ENCODE assay signal across 9 mouse cellular contexts in genomic region chr15:8663348-8664099, GRCm38 (mm10). TPM values are rescaled to one million over a fixed set of nuclear protein-coding genes. Genes with fewer than 3 reads are reported as not detected.
DNase-seq lines count a peak whose midpoint lies in the region; ATAC-seq and TF ChIP-seq lines count a peak whose summit lies in the region.
"Had no signal": no experiment of that assay in that cellular context is flagged by ENCODE, and none has a peak within 500 bp of the region (broad histone marks: within the 10 kb centered on the region; RNA-seq: fewer than 3 reads in every experiment).

No protein-coding gene starts in this region.

- TF ChIP-seq CTCF in intestine, postnatal 0 days (IDR thresholded peaks at IDR 0.05; ENCODE audit: low read depth): peak; percentile 29; the same call in 1 of the 2 replicates

- H3K4me3 ChIP-seq in intestine, postnatal 0 days (ENCODE audit: low read depth, low read length): no peak overlapping the region
- H3K4me3 ChIP-seq in intestine, embryonic 15.5 days (replicated peaks): no peak overlapping the region

- no peaks in the 10 kb centered on the region for H3K4me1 ChIP-seq in intestine, postnatal 0 days (replicated peaks; ENCODE audit: control insufficient read depth, insufficient read depth, low read length)
- 0 out of 2 replicates have a peak, but pooled peaks cover 2% of the 10 kb centered on the region for H3K4me1 ChIP-seq in intestine, embryonic 15.5 days (replicated peaks)

- peak; percentile 44 to 49 for DNase-seq in frontal cortex, postnatal 14 days (ENCODE audit: low spot score in 2 of 2)
- DNase-seq in heart, postnatal 4 days: peak; percentile 61
- DNase-seq in left cerebral cortex, postnatal 4 days: peak; percentile 73
- DNase-seq in retina, postnatal 1 day: peak; percentile 36

- ATAC-seq in intestine, postnatal 0 days: no peak
- no peak for ATAC-seq in intestine, embryonic 15.5 days
- ATAC-seq in cerebellum, adult (ENCODE audit: insufficient number of reproducible peaks, low FRiP score, low TSS enrichment): peak; percentile 8; the same call in 1 of the 2 replicates
- ATAC-seq in erythroid progenitor cell, adult 5-6 weeks (replicated peaks; ENCODE audit: low FRiP score, poor library complexity, severe bottlenecking): no peak

- WGBS in intestine, postnatal 0 days: 63% methylated on average over 17 of the region's 17 CpGs
- 71% methylated on average over 17 of the region's 17 CpGs for WGBS in intestine, embryonic 15.5 days

- H3K36me3 ChIP-seq in intestine, postnatal 0 days (ENCODE audit: control insufficient read depth, insufficient read depth): no peaks in the 10 kb centered on the region
- H3K36me3 ChIP-seq in intestine, embryonic 15.5 days: no peaks in the 10 kb centered on the region

- H3K27ac ChIP-seq in intestine, postnatal 0 days (ENCODE audit: low read depth, low read length): no peak overlapping the region
- no peak overlapping the region for H3K27ac ChIP-seq in intestine, embryonic 15.5 days

- intact Hi-C loops in left cerebral cortex, postnatal 4 days (cut with DNase I): no loop called here

- H3K9me3 ChIP-seq in intestine, postnatal 0 days (ENCODE audit: control insufficient read depth): no peaks in the 10 kb centered on the region
- no peaks in the 10 kb centered on the region for H3K9me3 ChIP-seq in intestine, embryonic 15.5 days

- no peak overlapping the region for H3K4me2 ChIP-seq in intestine, postnatal 0 days (replicated peaks; ENCODE audit: low read depth)
- H3K4me2 ChIP-seq in intestine, embryonic 15.5 days (replicated peaks): no peak overlapping the region

- H3K27me3 ChIP-seq in intestine, postnatal 0 days (replicated peaks; ENCODE audit: control insufficient read depth, insufficient read depth, low read length): no peaks in the 10 kb centered on the region
- H3K27me3 ChIP-seq in intestine, embryonic 15.5 days (replicated peaks): no peaks in the 10 kb centered on the region

- no peak overlapping the region for H3K9ac ChIP-seq in intestine, postnatal 0 days (ENCODE audit: low read depth, low read length)
- H3K9ac ChIP-seq in intestine, embryonic 15.5 days: no peak overlapping the region

RNA-seq across cellular contexts. Expression of gene Slc1a3, which starts 47.0 kb away (rescaled TPM):
- 0.50 and 0.53 TPM in 2 replicates for polyA plus RNA-seq in intestine, postnatal 0 days (2015; fragmentation: Nextera tagmentation; extraction: Ambion mirVana)
- 6.5 and 6.8 TPM in 2 replicates for polyA plus RNA-seq in intestine, embryonic 15.5 days (2015; fragmentation: Nextera tagmentation; extraction: Ambion mirVana)
- total RNA-seq in heart, postnatal 4 days (2021): 1 to 10 TPM; 2.3 to 2.8 TPM
- total RNA-seq in left cerebral cortex, postnatal 4 days (2021): 100 to 1,000 TPM; 207 to 215 TPM
- total RNA-seq in erythroid progenitor cell, adult 5-6 weeks (2015; ENCODE audit: low replicate concordance): 6.5 and 19.7 TPM in 2 replicates
- 1.7 and 2.6 TPM in 2 replicates for total RNA-seq in erythroid progenitor cell, adult 5-6 weeks (2017; ENCODE audit: low replicate concordance)
- total RNA-seq: neutrophil, adult 5-6 weeks had no signal

Comparison
In these comparisons a context has a peak if more than half of its experiments do, and no peak if none do; other contexts are left out.
1. RNA of gene Slc1a3, which starts 47.0 kb away (total RNA-seq): 207 to 215 TPM in left cerebral cortex, postnatal 4 days; 1.7 to 19.7 TPM in erythroid progenitor cell, adult 5-6 weeks and 2.3 to 2.8 TPM in heart, postnatal 4 days; every median in the first group is over 10 times any median in the second.
2. Peak in every context shown above with its lines, with median percentiles within 50 percentile points of each other: DNase-seq.